Mouse (Mus musculus): ENCODE measurements around the gene Otop3. TPM values are rescaled to one million over a fixed set of nuclear protein-coding genes. Genes with fewer than 3 reads are reported as not detected.
"Not testable (repeated sequence)": the region's sequence is repeated elsewhere in the genome, so short reads cannot be mapped to it uniquely, and the experiment has no call there.

Otop3 gene
- polyA plus RNA-seq, 1 experiment from 2014 or later: 2.7 TPM

- under 1% methylated on average over 74 of the region's 76 CpGs for WGBS
- Histone ChIP-seq H3K36me3 (no peaks in the 10 kb centered on the region), H3K27me3 (replicated peaks) (no peaks in the 10 kb centered on the region), H3K27ac (peak within 1 kb of the TSS; percentile 84), H3K4me2 (peak within 1 kb of the TSS; percentile 78), H3K4me3 (replicated peaks) (peak within 1 kb of the TSS; percentile 74), H3K9ac (peak within 1 kb of the TSS; percentile 76), H3K4me1 (peaks cover 27% of the 10 kb centered on the region), H3K9me3 (no peaks in the 10 kb centered on the region)
- peak; percentile 89 for ATAC-seq (ENCODE audit: insufficient read depth, low FRiP score, low read depth)
Observed at GRCm38 (mm10) chr11:115381743-115382539, 47.4 kb downstream of the Otop3 start, which contains the start of gene Cdr2l. Cdr2l (plus strand) TSS chr11:115381916.

GRCm38 (mm10) chr11:115382891-115383290 lies 48.4 kb downstream of the Otop3 start:
- Histone ChIP-seq H3K4me2 (peak overlapping the region; percentile 78), H3K27ac (no peak overlapping the region), H3K9me3 (no peaks in the 10 kb centered on the region), H3K4me3 (replicated peaks) (peak overlapping the region; percentile 74), H3K36me3 (no peaks in the 10 kb centered on the region), H3K27me3 (replicated peaks) (no peaks in the 10 kb centered on the region), H3K4me1 (peaks cover 27% of the 10 kb centered on the region), H3K9ac (0 out of 2 replicates have a peak overlapping the region, but pooled peaks have one; percentile 76)
- ATAC-seq (ENCODE audit: insufficient read depth, low FRiP score, low read depth): no peak
- WGBS: 26% methylated on average over 5 of the region's 5 CpGs

- peak overlapping the region; percentile 74; the same call in 1 of the 2 replicates for H3K4me3 ChIP-seq (replicated peaks)
- WGBS: 53% methylated on average over 16 of the region's 16 CpGs
Observed at GRCm38 (mm10) chr11:115383701-115384474, 49.4 kb downstream of the Otop3 start.

GRCm38 (mm10) chr11:115384587-115384986 lies 50.1 kb downstream of the Otop3 start:
- 0 out of 2 replicates have a peak overlapping the region, but pooled peaks have one; percentile 78 for H3K4me2 ChIP-seq
- no peak for ATAC-seq (ENCODE audit: insufficient read depth, low FRiP score, low read depth)
- H3K9ac ChIP-seq: no peak overlapping the region
- H3K4me1 ChIP-seq: peaks cover 27% of the 10 kb centered on the region
- no peaks in the 10 kb centered on the region for H3K9me3 ChIP-seq
- H3K27me3 ChIP-seq (replicated peaks): no peaks in the 10 kb centered on the region
- H3K27ac ChIP-seq: no peak overlapping the region
- H3K36me3 ChIP-seq: no peaks in the 10 kb centered on the region
- WGBS: 80% methylated on average over 5 of the region's 5 CpGs
- no peak overlapping the region for H3K4me3 ChIP-seq (replicated peaks)

More at GRCm38 (mm10) chr11:115383701-115384474, 49.4 kb downstream of the Otop3 start:
- H3K4me1 ChIP-seq: peaks cover 27% of the 10 kb centered on the region
- ATAC-seq (ENCODE audit: insufficient read depth, low FRiP score, low read depth): no peak
- no peak overlapping the region for H3K9ac ChIP-seq
- peak overlapping the region; percentile 78 for H3K4me2 ChIP-seq
- no peaks in the 10 kb centered on the region for H3K9me3 ChIP-seq
- H3K27ac ChIP-seq: peak overlapping the region; percentile 48
- no peaks in the 10 kb centered on the region for H3K27me3 ChIP-seq (replicated peaks)
- no peaks in the 10 kb centered on the region for H3K36me3 ChIP-seq

GRCm38 (mm10) chr11:115386859-115387258 lies 52.3 kb downstream of the Otop3 start:
- H3K27me3 ChIP-seq (replicated peaks); H3K27ac ChIP-seq; H3K9me3 ChIP-seq; H3K9ac ChIP-seq; H3K4me3 ChIP-seq (replicated peaks); H3K4me2 ChIP-seq; ATAC-seq (ENCODE audit: insufficient read depth, low FRiP score, low read depth); H3K36me3 ChIP-seq: not testable (repeated sequence)
- WGBS: 89% methylated on average over 3 of the region's 3 CpGs
- peaks cover 23% of the 10 kb centered on the region for H3K4me1 ChIP-seq

GRCm38 (mm10) chr11:115391358-115391757 lies 56.8 kb downstream of the Otop3 start:
- Histone ChIP-seq H3K27ac (no peak overlapping the region), H3K27me3 (replicated peaks) (no peaks in the 10 kb centered on the region), H3K9ac (no peak overlapping the region), H3K4me1 (no peaks in the 10 kb centered on the region), H3K36me3 (peaks cover 11% of the 10 kb centered on the region), H3K9me3 (no peaks in the 10 kb centered on the region), H3K4me3 (replicated peaks) (no peak overlapping the region), H3K4me2 (no peak overlapping the region)
- no peak for ATAC-seq (ENCODE audit: insufficient read depth, low FRiP score, low read depth)
- 92% methylated on average over 7 of the region's 7 CpGs for WGBS

GRCm38 (mm10) chr11:115393721-115394325 lies 59.3 kb downstream of the Otop3 start:
- Histone ChIP-seq H3K4me3 (replicated peaks) (no peak overlapping the region), H3K9me3 (no peaks in the 10 kb centered on the region), H3K36me3 (peaks cover 11% of the 10 kb centered on the region), H3K9ac (no peak overlapping the region), H3K4me2 (peak overlapping the region; percentile 5; the same call in 1 of the 2 replicates), H3K4me1 (no peaks in the 10 kb centered on the region), H3K27me3 (replicated peaks) (no peaks in the 10 kb centered on the region), H3K27ac (no peak overlapping the region)
- WGBS: 63% methylated on average over 34 of the region's 34 CpGs
- ATAC-seq (ENCODE audit: insufficient read depth, low FRiP score, low read depth): peak; percentile 43; the same call in 1 of the 2 replicates

Other genes starting within 250 kb of the Otop3 start
- 2.6 and 3.1 TPM in 2 replicates for gene Rab37, start 243.3 kb upstream of the Otop3 start, polyA plus RNA-seq (2015; fragmentation: Nextera tagmentation; extraction: Ambion mirVana)
- gene Cd300lf, start 200.7 kb upstream of the Otop3 start, polyA plus RNA-seq (2015; fragmentation: Nextera tagmentation; extraction: Ambion mirVana): 2.1 and 2.6 TPM in 2 replicates
- 142 and 144 TPM in 2 replicates for gene Slc9a3r1, start 171.4 kb upstream of the Otop3 start, polyA plus RNA-seq (2015; fragmentation: Nextera tagmentation; extraction: Ambion mirVana)
- 9.3 and 11.5 TPM in 2 replicates for gene Tmem104, start 147.2 kb upstream of the Otop3 start, polyA plus RNA-seq (2015; fragmentation: Nextera tagmentation; extraction: Ambion mirVana)
- gene Nat9, start 146.9 kb upstream of the Otop3 start, polyA plus RNA-seq (2015; fragmentation: Nextera tagmentation; extraction: Ambion mirVana): 23.2 and 24.0 TPM in 2 replicates
- gene Grin2c, start 67.5 kb upstream of the Otop3 start, polyA plus RNA-seq (2015; fragmentation: Nextera tagmentation; extraction: Ambion mirVana): 0.10 and 0.12 TPM in 2 replicates
- 16.6 and 17.8 TPM in 2 replicates for gene Fdxr, start 57.7 kb upstream of the Otop3 start, polyA plus RNA-seq (2015; fragmentation: Nextera tagmentation; extraction: Ambion mirVana)
- gene Fads6, start 37.1 kb upstream of the Otop3 start, polyA plus RNA-seq (2015; fragmentation: Nextera tagmentation; extraction: Ambion mirVana): 2.0 TPM in 2 replicates
- gene Otop2, start 27.6 kb upstream of the Otop3 start, polyA plus RNA-seq (2015; fragmentation: Nextera tagmentation; extraction: Ambion mirVana): 0.46 and 0.90 TPM in 2 replicates
- 0.26 and 0.35 TPM in 2 replicates for gene Ush1g, start 12.7 kb upstream of the Otop3 start, polyA plus RNA-seq (2015; fragmentation: Nextera tagmentation; extraction: Ambion mirVana)
- gene Hid1, start 33.0 kb downstream of the Otop3 start, polyA plus RNA-seq (2015; fragmentation: Nextera tagmentation; extraction: Ambion mirVana): 32.9 and 41.0 TPM in 2 replicates
- gene Cdr2l, start 47.2 kb downstream of the Otop3 start, polyA plus RNA-seq (2015; fragmentation: Nextera tagmentation; extraction: Ambion mirVana): 10.0 and 10.5 TPM in 2 replicates
- 184 and 196 TPM in 2 replicates for gene Mrpl58, start 69.0 kb downstream of the Otop3 start, polyA plus RNA-seq (2015; fragmentation: Nextera tagmentation; extraction: Ambion mirVana)
- gene Atp5h, start 85.2 kb downstream of the Otop3 start, polyA plus RNA-seq (2015; fragmentation: Nextera tagmentation; extraction: Ambion mirVana): 824 and 904 TPM in 2 replicates
- gene Kctd2, start 85.4 kb downstream of the Otop3 start, polyA plus RNA-seq (2015; fragmentation: Nextera tagmentation; extraction: Ambion mirVana): 14.6 and 15.6 TPM in 2 replicates
- gene Trim80, start 105.8 kb downstream of the Otop3 start, polyA plus RNA-seq (2015; fragmentation: Nextera tagmentation; extraction: Ambion mirVana): 0.23 and 0.35 TPM in 2 replicates
- 2.3 and 3.1 TPM in 2 replicates for gene Slc16a5, start 127.7 kb downstream of the Otop3 start, polyA plus RNA-seq (2015; fragmentation: Nextera tagmentation; extraction: Ambion mirVana)
- 5.5 and 6.8 TPM in 2 replicates for gene Armc7, start 140.9 kb downstream of the Otop3 start, polyA plus RNA-seq (2015; fragmentation: Nextera tagmentation; extraction: Ambion mirVana)
- 115 and 123 TPM in 2 replicates for gene Nt5c, start 157.1 kb downstream of the Otop3 start, polyA plus RNA-seq (2015; fragmentation: Nextera tagmentation; extraction: Ambion mirVana)
- 472 and 482 TPM in 2 replicates for gene Jpt1, start 179.7 kb downstream of the Otop3 start, polyA plus RNA-seq (2015; fragmentation: Nextera tagmentation; extraction: Ambion mirVana)
- gene Sumo2, start 201.5 kb downstream of the Otop3 start, polyA plus RNA-seq (2015; fragmentation: Nextera tagmentation; extraction: Ambion mirVana): 838 and 874 TPM in 2 replicates
- gene Nup85, start 229.7 kb downstream of the Otop3 start, polyA plus RNA-seq (2015; fragmentation: Nextera tagmentation; extraction: Ambion mirVana): 159 and 181 TPM in 2 replicates